Mouse (Mus musculus) layer of hippocampus, adult 2 months (tissue): Measurements from ENCODE around the gene Optn. TPM values are rescaled to one million over a fixed set of nuclear protein-coding genes. Genes with fewer than 3 reads are reported as not detected.
A peak's percentile ranks its signal among the peaks of the same experiment; 100 is the strongest.

Experiments used
- DNase-seq, 2 experiments: peaks; one replicate each; pipeline ENCODE4 v3.0.0; 2022; ENCODE audit warnings: low spot score in 2 of 2
- H3K27ac ChIP-seq: fragments of 200-600 bp; 2 replicates; pipeline ENCODE4 v1.8.1; 2022
- H3K4me3 ChIP-seq: fragments of 200-600 bp; 2 replicates; pipeline ENCODE4 v1.8.1; 2022; ENCODE audit warnings: mild to moderate bottlenecking
- CTCF ChIP-seq: fragments of 200-600 bp; conservative IDR thresholded peaks from 2 replicates; pipeline ENCODE4 v1.8.1; 2022; ENCODE audit warnings: antibody characterized with exemption, mild to moderate bottlenecking, moderate library complexity
- total RNA-seq, 2 experiments: library from RNA; stranded (reverse); gene quantifications; 2 replicates each; pipeline ENCODE4 v1.2.3; 2021

Gene Optn
- total RNA-seq, 2 experiments from 2014 or later: 13.5 to 14.1 TPM

DNA sequence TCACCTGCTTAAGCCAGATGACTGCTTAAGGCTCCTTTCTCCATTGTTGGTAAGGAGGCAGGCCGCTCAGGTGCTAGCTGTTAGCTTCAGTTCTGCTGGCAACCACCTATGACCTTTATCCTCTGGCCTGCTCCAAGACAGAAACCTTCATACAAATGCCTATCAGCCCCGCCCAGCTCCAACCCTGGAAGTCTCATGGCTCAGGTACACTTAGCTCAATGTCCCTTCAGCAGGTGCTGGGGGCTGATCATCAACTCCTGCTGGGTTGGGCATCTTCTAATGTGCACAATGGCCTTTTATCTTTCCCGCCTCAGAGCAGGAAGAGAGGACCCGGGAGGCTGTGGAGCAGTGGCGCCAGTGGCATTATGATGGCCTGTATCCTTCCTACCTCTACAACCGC, 78.9 kb downstream of the Optn start:
- Histone ChIP-seq H3K4me3 (no peak overlapping the region), H3K27ac (no peak overlapping the region)
- TF ChIP-seq CTCF: no peak
- DNase-seq: no peak

DNA sequence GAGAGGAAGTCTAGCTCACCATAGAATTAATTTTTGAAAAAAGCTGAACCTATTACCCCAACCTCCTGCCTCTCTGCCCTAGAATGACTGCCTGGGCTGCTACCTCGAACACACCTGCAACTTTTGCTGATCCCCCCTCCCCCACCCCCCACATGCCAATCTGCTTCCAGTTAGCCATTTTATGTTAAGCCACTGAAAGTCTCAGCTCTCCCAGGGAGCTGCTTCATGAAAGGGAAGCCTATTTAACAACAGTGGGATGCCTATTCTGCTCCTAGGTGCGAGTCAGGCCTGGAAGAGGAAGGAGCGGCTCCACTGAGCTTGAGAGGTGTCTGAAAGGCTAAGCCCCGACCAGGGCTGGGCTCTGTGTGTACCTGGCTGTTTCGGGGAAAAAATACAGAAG, 79.9 kb downstream of the Optn start:
- Histone ChIP-seq H3K4me3 (no peak overlapping the region), H3K27ac (no peak overlapping the region)
- no peak for DNase-seq
- TF ChIP-seq CTCF: no peak

DNA sequence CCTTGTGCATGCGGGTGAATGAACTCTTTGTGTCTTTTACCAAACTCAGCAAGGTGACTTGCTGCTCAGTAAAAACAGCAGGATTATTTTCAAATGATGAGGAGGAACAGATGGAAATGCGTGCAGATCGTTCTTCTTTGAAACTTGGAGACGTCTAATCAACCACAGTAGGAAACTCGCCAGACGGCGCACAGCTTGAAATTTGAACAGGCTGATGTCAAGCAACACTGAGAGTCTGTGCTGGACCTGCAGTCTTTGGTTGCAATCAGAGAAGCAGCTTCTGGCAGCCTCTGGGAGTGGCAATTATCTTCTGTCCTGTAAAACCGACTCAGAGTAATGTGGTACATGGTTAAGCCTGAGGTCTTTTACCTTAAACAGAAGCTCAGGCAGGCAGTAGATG, 85.8 kb downstream of the Optn start:
- DNase-seq: peak; percentile 41 to 55
- no peak for TF ChIP-seq CTCF
- H3K27ac ChIP-seq: peak overlapping the region; percentile 36; the same call in 1 of the 2 replicates
- H3K4me3 ChIP-seq: no peak overlapping the region

DNA sequence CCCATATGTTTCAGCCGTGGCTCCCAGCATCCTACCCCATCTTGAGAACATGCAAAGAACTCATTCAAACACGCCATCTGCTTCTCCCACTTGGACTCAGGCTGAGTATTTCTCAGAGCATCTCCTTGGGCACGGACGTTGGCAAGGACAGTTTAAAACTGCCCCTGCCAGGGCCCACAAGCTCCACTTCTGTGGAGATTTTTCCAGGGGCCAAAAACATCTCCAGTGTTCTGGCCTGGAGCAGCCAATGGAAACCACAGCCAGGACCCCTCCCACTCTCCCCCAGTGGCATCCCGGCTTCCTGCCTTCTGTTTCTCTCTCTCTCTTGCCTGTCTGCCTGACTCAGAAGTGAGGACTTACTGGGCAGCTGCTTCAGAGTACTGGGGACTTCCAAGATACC, 88.0 kb downstream of the Optn start, which contains the start of gene Ucma:
Gene Ucma (plus strand): TSS at position 316 of the 400 bp plus-strand sequence.
- TF ChIP-seq CTCF: no peak
- Histone ChIP-seq H3K4me3 (no peak within 1 kb of the TSS), H3K27ac (peak within 1 kb of the TSS; percentile 11; the same call in 1 of the 2 replicates)
- peak in 1 of 2 experiments; percentile 42 for DNase-seq

Other genes starting within 250 kb of the Optn start
- 10 to 100 TPM; 19.7 to 21.5 TPM for gene Sephs1, start 182.5 kb downstream of the Optn start, total RNA-seq
- gene Phyh, start 145.0 kb downstream of the Optn start, total RNA-seq: 10 to 100 TPM; 90.9 to 91.1 TPM
- gene Ucma, start 87.9 kb downstream of the Optn start, total RNA-seq: 1 to 10 TPM; 1.8 to 4.0 TPM
- gene Mcm10, start 51.3 kb downstream of the Optn start, total RNA-seq: 1 to 10 TPM; 1.1 to 2.0 TPM
- 10 to 100 TPM; 10.0 to 12.6 TPM for gene Ccdc3, start 73.7 kb upstream of the Optn start, total RNA-seq